8 mouse cellular contexts compared by ENCODE assay signal in the genomic region with DNA sequence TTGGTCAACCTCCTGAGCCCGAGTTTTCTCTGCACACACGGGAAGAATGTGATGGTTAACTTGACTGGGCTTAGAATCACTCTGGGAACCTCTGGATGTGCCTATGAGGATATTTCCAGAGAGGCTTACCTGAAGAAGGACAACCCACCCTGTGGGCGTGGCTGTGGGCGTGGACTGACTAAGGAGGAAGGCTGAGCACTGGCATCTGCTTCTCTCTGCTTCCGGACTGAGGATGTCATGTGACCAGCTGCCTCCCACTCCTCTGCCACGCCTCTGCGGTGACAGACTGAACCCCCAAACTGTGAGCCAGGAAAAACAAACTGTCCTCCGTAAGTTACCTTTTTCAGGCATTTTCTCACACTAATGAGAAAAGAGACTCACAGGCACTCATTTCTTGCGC. TPM values are rescaled to one million over a fixed set of nuclear protein-coding genes. Genes with fewer than 3 reads are reported as not detected.
A peak's percentile ranks its signal among the peaks of the same experiment; 100 is the strongest.
DNase-seq lines count a peak whose midpoint lies in the region; ATAC-seq and TF ChIP-seq lines count a peak whose summit lies in the region.

No protein-coding gene starts in this region.

- no peak for TF ChIP-seq EP300 in heart, postnatal 0 days (IDR thresholded peaks at IDR 0.05; ENCODE audit: low read depth)

- peak overlapping the region; percentile 29 for H3K4me2 ChIP-seq in heart, postnatal 0 days (ENCODE audit: low read depth, low read length)
- H3K4me2 ChIP-seq in midbrain, embryonic 13.5 days (replicated peaks) = peak overlapping the region; percentile 31

- no peaks in the 10 kb centered on the region for H3K27me3 ChIP-seq in heart, postnatal 0 days (ENCODE audit: control insufficient read depth, insufficient read depth, low read length)
- no peaks in the 10 kb centered on the region for H3K27me3 ChIP-seq in limb, embryonic 10.5 days (ENCODE audit: low read depth, poor library complexity, severe bottlenecking)
- H3K27me3 ChIP-seq in midbrain, embryonic 13.5 days = 0 out of 2 replicates have a peak, but pooled peaks cover 10% of the 10 kb centered on the region

- H3K9me3 ChIP-seq in heart, postnatal 0 days (replicated peaks; ENCODE audit: control insufficient read depth, low read length) = no peaks in the 10 kb centered on the region
- no peaks in the 10 kb centered on the region for H3K9me3 ChIP-seq in limb, embryonic 10.5 days (replicated peaks)
- H3K9me3 ChIP-seq in midbrain, embryonic 13.5 days = no peaks in the 10 kb centered on the region

- no peak overlapping the region for H3K9ac ChIP-seq in heart, postnatal 0 days (replicated peaks; ENCODE audit: low read depth, low read length)
- no peak overlapping the region for H3K9ac ChIP-seq in midbrain, embryonic 13.5 days (replicated peaks)

- H3K4me1 ChIP-seq in brown adipose tissue, adult 24 weeks (ENCODE audit: control insufficient read depth, insufficient read depth, insufficient read length, low read length) = no peaks in the 10 kb centered on the region
- H3K4me1 ChIP-seq in heart, postnatal 0 days (ENCODE audit: control insufficient read depth, insufficient read depth) = 0 out of 2 replicates have a peak, but pooled peaks cover 3% of the 10 kb centered on the region
- peaks cover 13% of the 10 kb centered on the region for H3K4me1 ChIP-seq in limb, embryonic 10.5 days
- H3K4me1 ChIP-seq in midbrain, embryonic 13.5 days (replicated peaks) = no peaks in the 10 kb centered on the region

- H3K27ac ChIP-seq in brown adipose tissue, adult 24 weeks (replicated peaks; ENCODE audit: low read depth, low read length) = no peak overlapping the region
- H3K27ac ChIP-seq in heart, postnatal 0 days (ENCODE audit: low read depth) = no peak overlapping the region
- 0 out of 2 replicates have a peak overlapping the region, but pooled peaks have one; percentile 15 for H3K27ac ChIP-seq in limb, embryonic 10.5 days
- no peak overlapping the region for H3K27ac ChIP-seq in midbrain, embryonic 13.5 days

- no peaks in the 10 kb centered on the region for H3K36me3 ChIP-seq in heart, postnatal 0 days (replicated peaks; ENCODE audit: control insufficient read depth, insufficient read depth, low read length)
- no peaks in the 10 kb centered on the region for H3K36me3 ChIP-seq in limb, embryonic 10.5 days
- H3K36me3 ChIP-seq in midbrain, embryonic 13.5 days = no peaks in the 10 kb centered on the region

- DNase-seq in cerebellum, postnatal 14 days = no peak
- DNase-seq in heart, postnatal 0 days (ENCODE audit: low spot score) = no peak
- peak; percentile 63 for DNase-seq in limb, embryonic 10.5 days (ENCODE audit: low spot score)
- no peak for DNase-seq in layer of hippocampus, adult 18-20 months (ENCODE audit: low spot score in 2 of 2)
- DNase-seq in T-cell, adult 2 months (ENCODE audit: low spot score) = no peak

- ATAC-seq in cerebellum, adult (ENCODE audit: insufficient number of reproducible peaks, low FRiP score, low TSS enrichment) = 0 out of 2 replicates have a peak, but pooled peaks have one; percentile 45
- no peak for ATAC-seq in heart, postnatal 0 days (ENCODE audit: insufficient read depth, low read depth)
- ATAC-seq in midbrain, embryonic 13.5 days = no peak

- 18% methylated on average over 9 of the region's 9 CpGs for WGBS in heart, postnatal 0 days
- WGBS in limb, embryonic 10.5 days = 16% methylated on average over 9 of the region's 9 CpGs
- 21% methylated on average over 9 of the region's 9 CpGs for WGBS in midbrain, embryonic 13.5 days

- TF ChIP-seq CTCF in heart, postnatal 0 days (IDR thresholded peaks at IDR 0.05; ENCODE audit: low read depth) = no peak

- peak overlapping the region; percentile 15; the same call in 1 of the 2 replicates for H3K4me3 ChIP-seq in brown adipose tissue, adult 24 weeks (ENCODE audit: insufficient read depth, low read depth, low read length)
- peak overlapping the region; percentile 17; the same call in 1 of the 2 replicates for H3K4me3 ChIP-seq in heart, postnatal 0 days (ENCODE audit: low read depth, low read length)
- H3K4me3 ChIP-seq in limb, embryonic 10.5 days = peak overlapping the region; percentile 39
- H3K4me3 ChIP-seq in midbrain, embryonic 13.5 days (replicated peaks) = no peak overlapping the region; the same call in 1 of the 2 replicates

RNA-seq across cellular contexts. Expression of a gene that starts 33.3 kb away (rescaled TPM):
- 0.67 and 0.96 TPM in 2 replicates for polyA plus RNA-seq in brown adipose tissue, adult 24 weeks (2012; ENCODE audit: insufficient read depth, insufficient read length, missing spikeins)
- total RNA-seq in heart, postnatal 0 days (2014; rRNA removed; ENCODE audit: low replicate concordance) = 0.38 and 3.1 TPM in 2 replicates
- polyA plus RNA-seq in heart, postnatal 0 days (2015; fragmentation: Nextera tagmentation; extraction: Ambion mirVana) = 0.32 and 0.36 TPM in 2 replicates
- 0.87 and 1.6 TPM in 2 replicates for polyA plus RNA-seq in limb, embryonic 10.5 days (2016; fragmentation: Nextera tagmentation; extraction: Ambion mirVana)
- 0.50 and 0.59 TPM in 2 replicates for polyA plus RNA-seq in midbrain, embryonic 13.5 days (2015; fragmentation: Nextera tagmentation; extraction: Ambion mirVana)
- 1 to 10 TPM; 1.2 to 1.8 TPM for total RNA-seq in layer of hippocampus, adult 18-20 months (2021)
